Mouse (Mus musculus): ENCODE measurements around the gene 1700017N19Rik.

- TF ChIP-seq CHD2 (IDR thresholded peaks at IDR 0.05; ENCODE audit: low read length), result no peak
- no peak for TF ChIP-seq TAL1 (IDR thresholded peaks at IDR 0.05; ENCODE audit: low read length)
- no peak for TF ChIP-seq EP300 (IDR thresholded peaks at IDR 0.05; ENCODE audit: low read depth in 1 of 2, low read length in 2 of 2)
Measured at GRCm38 (mm10) chr10:100584178-100584577, 6.1 kb upstream of the 1700017N19Rik start.

Measured in MEL (cell line).